Mouse (Mus musculus) kidney, embryonic 16.5 days (tissue): Measurements from ENCODE around the gene Higd2a. TPM values are rescaled to one million over a fixed set of nuclear protein-coding genes. Genes with fewer than 3 reads are reported as not detected.

Experiments used
- ATAC-seq: fragments of 200-750 bp; cut with Nextera tagmentation; 2 replicates; pipeline ENCODE4 v1.8.0; 2017; ENCODE audit warnings: moderate TSS enrichment; ENCODE audit not compliant: low FRiP score, low TSS enrichment
- H3K27ac ChIP-seq: fragments of 300-500 bp; sonication (generic); 2 replicates; pipeline ENCODE4 v1.5.1; 2014; ENCODE audit warnings: low read length
- H3K27me3 ChIP-seq: fragments of 300-500 bp; sonication (generic); 2 replicates; pipeline ENCODE4 v1.6.1; 2014; ENCODE audit warnings: low read length, control low read depth, mixed read lengths; ENCODE audit not compliant: insufficient read depth
- H3K36me3 ChIP-seq: fragments of 300-500 bp; sonication (generic); 2 replicates; pipeline ENCODE4 v1.6.1; 2014; ENCODE audit warnings: low read length, control low read depth, mixed read lengths; ENCODE audit not compliant: insufficient read depth
- H3K4me1 ChIP-seq: fragments of 300-500 bp; sonication (generic); 2 replicates; pipeline ENCODE4 v1.6.1; 2014; ENCODE audit warnings: low read length, control low read depth, mixed read lengths; ENCODE audit not compliant: insufficient read depth
- H3K4me2 ChIP-seq: fragments of 300-500 bp; sonication (generic); replicated peaks from 2 replicates; pipeline ENCODE4 v1.6.1; 2014; ENCODE audit warnings: low read depth, low read length
- H3K4me3 ChIP-seq: fragments of 300-500 bp; sonication (generic); 2 replicates; pipeline ENCODE4 v1.5.1; 2014; ENCODE audit warnings: mild to moderate bottlenecking, low read length
- H3K9ac ChIP-seq: fragments of 300-500 bp; sonication (generic); replicated peaks from 2 replicates; pipeline ENCODE4 v1.6.1; 2014; ENCODE audit warnings: low read length
- H3K9me3 ChIP-seq: fragments of 300-500 bp; sonication (generic); 2 replicates; pipeline ENCODE4 v1.6.1; 2016; ENCODE audit warnings: low read length, control low read depth
- WGBS: fragments of 180-500 bp; shearing (Covaris S2); extraction: QIAGEN DNeasy Blood & Tissue Kit; methylation state at CpG from one replicate; pipeline ENCODE4 v1.1.7; 2014; 5-methylcytosine and 5-hydroxymethylcytosine counted together
- microRNA-seq: library from miRNA; unstranded; fragments of <30 nt; microRNA quantifications from one replicate; pipeline ENCODE4, GENCODE M21; 2016
- polyA plus RNA-seq: library from polyadenylated mRNA; unstranded; fragments of >200 nt; fragmentation: Nextera tagmentation; extraction: Ambion mirVana; gene quantifications from 2 replicates; pipeline ENCODE4 v1.2.1, GENCODE M21; 2015

Gene Higd2a
- polyA plus RNA-seq, 1 experiment from 2014 or later: 208 TPM

DNA sequence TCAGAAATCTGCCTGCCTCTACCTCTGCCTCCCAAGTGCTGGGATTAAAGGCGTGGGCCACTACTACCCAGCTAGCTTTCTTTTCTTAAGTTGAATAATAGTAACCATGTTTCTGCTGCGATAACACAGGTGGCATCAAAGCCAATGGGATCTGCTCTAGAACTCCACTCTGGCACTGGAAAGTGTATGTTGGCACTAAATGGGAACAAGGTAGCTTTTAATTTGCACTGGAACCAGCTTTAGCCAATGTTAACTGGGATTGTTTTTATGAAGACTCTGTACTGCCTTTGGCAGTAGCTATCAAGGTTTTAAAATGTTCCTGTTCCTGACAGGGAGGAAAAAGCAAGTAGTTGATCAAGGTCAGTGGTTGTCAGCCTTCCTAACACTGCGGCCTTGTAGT is 45.0 kb downstream of the Higd2a start:
- Histone ChIP-seq H3K9ac (no peak overlapping the region), H3K4me1 (no peaks in the 10 kb centered on the region), H3K27me3 (no peaks in the 10 kb centered on the region), H3K4me3 (no peak overlapping the region), H3K36me3 (peaks cover 14% of the 10 kb centered on the region), H3K27ac (no peak overlapping the region), H3K9me3 (no peaks in the 10 kb centered on the region), H3K4me2 (no peak overlapping the region)
- no peak for ATAC-seq
- WGBS: 93% methylated on average over 3 of the region's 3 CpGs

Small RNA genes lying within 50 kb of the gene (microRNA-seq; reads per million reads assigned to microRNA genes)
- gene Gm24195: not detected

Other genes starting within 250 kb of the Higd2a start
- gene Cplx2, start 218.9 kb upstream of the Higd2a start, polyA plus RNA-seq: 5.8 and 6.0 TPM in 2 replicates
- gene Thoc3, start 121.4 kb upstream of the Higd2a start, polyA plus RNA-seq: 117 and 118 TPM in 2 replicates
- gene Simc1, start 86.4 kb upstream of the Higd2a start, polyA plus RNA-seq: 11.0 and 14.2 TPM in 2 replicates
- 202 and 205 TPM in 2 replicates for gene 4833439L19Rik, start 24.8 kb upstream of the Higd2a start, polyA plus RNA-seq
- 31.8 and 37.8 TPM in 2 replicates for gene Arl10, start 15.2 kb upstream of the Higd2a start, polyA plus RNA-seq
- 97.6 and 106 TPM in 2 replicates for gene Nop16, start 117 bp upstream of the Higd2a start, polyA plus RNA-seq
- 45.2 and 47.1 TPM in 2 replicates for gene Cltb, start 21.1 kb downstream of the Higd2a start, polyA plus RNA-seq
- 76.0 and 83.6 TPM in 2 replicates for gene Faf2, start 31.6 kb downstream of the Higd2a start, polyA plus RNA-seq
- 71.3 and 77.5 TPM in 2 replicates for gene Rnf44, start 103.7 kb downstream of the Higd2a start, polyA plus RNA-seq
- gene Cdhr2, start 111.3 kb downstream of the Higd2a start, polyA plus RNA-seq: 8.6 TPM in 2 replicates
- 0.06 and 0.09 TPM in 2 replicates for gene Gprin1, start 159.7 kb downstream of the Higd2a start, polyA plus RNA-seq
- not detected in 2 replicates for gene Sncb, start 176.4 kb downstream of the Higd2a start, polyA plus RNA-seq
- not detected in 2 replicates for gene Eif4e1b, start 193.8 kb downstream of the Higd2a start, polyA plus RNA-seq
- gene Tspan17, start 199.2 kb downstream of the Higd2a start, polyA plus RNA-seq: 12.6 and 14.3 TPM in 2 replicates